Mouse (Mus musculus): ENCODE measurements at regions not wholly inside any gene's neighbourhood (a gene's known extent, or its start where the extent isn't known, plus 50 kb on each side); places are given as distances from the start of the nearest gene placed in this dataset.

DNA sequence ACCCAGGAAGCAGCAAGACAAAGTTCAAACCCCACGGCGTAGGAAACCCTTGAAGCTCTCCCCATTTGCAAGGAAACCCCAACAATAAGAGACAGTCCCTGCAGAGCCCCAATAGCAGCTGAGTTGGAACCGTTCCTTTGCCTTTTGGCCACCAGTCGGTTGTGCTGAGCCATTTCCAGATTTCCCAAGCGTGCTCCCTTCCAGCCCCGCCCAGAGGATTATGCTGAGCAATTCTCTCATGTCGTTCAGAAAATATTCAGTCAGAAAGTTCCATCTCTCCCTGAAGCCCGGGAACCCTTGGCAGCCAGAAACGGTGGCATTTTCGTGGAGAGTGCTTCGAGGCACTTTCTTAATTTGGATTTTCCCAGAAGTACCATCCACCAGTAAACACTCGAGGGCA lies 117.2 kb upstream of the H2al1a start:
- TF ChIP-seq CTCF (IDR thresholded peaks at IDR 0.05) (peak; percentile 23; the same call in 1 of the 2 replicates), EP300 (IDR thresholded peaks at IDR 0.05) (no peak)
